Mouse (Mus musculus) midbrain, embryonic 10.5 days (tissue): Measurements from ENCODE around the gene Tsr2. TPM values are rescaled to one million over a fixed set of nuclear protein-coding genes. Genes with fewer than 3 reads are reported as not detected.

ENCODE experiments used
- DNase-seq: peaks from one replicate; pipeline ENCODE4 v3.0.0-alpha.2; 2017; ENCODE audit warnings: low spot score
- H3K27ac ChIP-seq: fragments of 300-500 bp; sonication (generic); replicated peaks from 2 replicates; pipeline ENCODE4 v1.5.1; 2016; ENCODE audit warnings: mild to moderate bottlenecking
- H3K27me3 ChIP-seq: fragments of 300-500 bp; sonication (generic); 2 replicates; pipeline ENCODE4 v1.6.1; 2016; ENCODE audit warnings: low read depth, mild to moderate bottlenecking; ENCODE audit not compliant: poor library complexity, severe bottlenecking
- H3K36me3 ChIP-seq: fragments of 300-500 bp; sonication (generic); 2 replicates; pipeline ENCODE4 v1.6.1; 2016; ENCODE audit warnings: mild to moderate bottlenecking, moderate library complexity
- H3K4me1 ChIP-seq: fragments of 300-500 bp; sonication (generic); 2 replicates; pipeline ENCODE4 v1.6.1; 2016
- H3K4me3 ChIP-seq: fragments of 300-500 bp; sonication (generic); 2 replicates; pipeline ENCODE4 v1.5.1; 2016; ENCODE audit warnings: mild to moderate bottlenecking, moderate library complexity
- H3K9me3 ChIP-seq: fragments of 300-500 bp; sonication (generic); replicated peaks from 2 replicates; pipeline ENCODE4 v1.6.1; 2016; ENCODE audit warnings: mild to moderate bottlenecking
- WGBS: fragments of 180-500 bp; shearing (Covaris S2); methylation state at CpG from one replicate; pipeline ENCODE4 v1.1.7; 2016; 5-methylcytosine and 5-hydroxymethylcytosine counted together
- polyA plus RNA-seq: library from polyadenylated mRNA; unstranded; fragments of >200 nt; fragmentation: Nextera tagmentation; extraction: Ambion mirVana; gene quantifications from 2 replicates; pipeline ENCODE4 v1.2.1, GENCODE M21; 2016

The Tsr2 gene
- polyA plus RNA-seq: 50.5 and 60.9 TPM in 2 replicates

DNA sequence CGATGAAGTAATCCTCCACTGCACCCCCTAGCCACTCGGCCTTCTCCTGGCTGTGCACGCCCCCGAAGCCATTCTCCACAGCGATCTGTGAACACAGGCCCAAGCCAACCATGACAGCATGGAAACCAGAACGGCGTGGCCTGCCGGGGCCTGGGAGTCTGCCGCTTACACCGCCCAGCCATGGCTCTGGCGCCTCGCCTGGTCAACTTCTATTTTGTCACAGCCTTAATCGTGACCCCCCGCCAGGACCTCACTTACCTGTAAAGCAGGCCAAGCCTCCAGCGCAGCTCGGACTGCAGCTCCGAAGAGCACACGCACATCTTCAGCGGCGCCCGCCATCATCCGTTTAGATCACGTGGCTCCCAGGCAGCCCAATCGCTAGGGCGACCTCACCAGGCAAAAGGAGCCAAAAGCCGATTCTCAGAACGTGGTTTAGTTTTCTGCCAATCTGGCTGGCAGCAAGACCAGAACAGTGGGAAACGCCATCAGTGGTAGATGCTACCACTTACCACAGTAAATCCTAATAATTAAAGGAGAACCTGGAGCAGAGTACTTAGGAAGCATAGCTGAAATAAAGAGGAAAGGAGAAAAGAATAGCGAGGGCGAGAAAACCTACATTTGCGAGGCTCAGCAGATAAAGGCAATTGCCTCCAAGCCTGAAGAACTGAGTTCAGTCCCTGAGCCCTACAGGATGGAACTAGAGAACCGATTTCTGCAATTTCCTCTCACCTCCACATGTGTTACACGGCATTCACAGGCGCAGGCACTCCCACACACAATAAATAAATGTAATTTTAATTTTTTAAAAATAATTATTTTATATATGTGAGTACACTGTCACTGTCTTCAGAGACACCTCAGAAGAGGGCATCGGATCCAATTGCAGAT, at the start of gene Tsr2:
TSS of gene Tsr2 (minus strand) at position 373 of the 888 bp plus-strand sequence.
- peak; percentile 74 for DNase-seq
- Histone ChIP-seq H3K27me3 (peaks cover 7% of the 10 kb centered on the region), H3K36me3 (peaks cover 2% of the 10 kb centered on the region; the same call in 1 of the 2 replicates), H3K4me1 (peaks cover 6% of the 10 kb centered on the region; the same call in 1 of the 2 replicates), H3K9me3 (no peaks in the 10 kb centered on the region), H3K4me3 (peak within 1 kb of the TSS; percentile 73), H3K27ac (peak within 1 kb of the TSS; percentile 85)
- WGBS: 31% methylated on average over 35 of the region's 35 CpGs

DNA sequence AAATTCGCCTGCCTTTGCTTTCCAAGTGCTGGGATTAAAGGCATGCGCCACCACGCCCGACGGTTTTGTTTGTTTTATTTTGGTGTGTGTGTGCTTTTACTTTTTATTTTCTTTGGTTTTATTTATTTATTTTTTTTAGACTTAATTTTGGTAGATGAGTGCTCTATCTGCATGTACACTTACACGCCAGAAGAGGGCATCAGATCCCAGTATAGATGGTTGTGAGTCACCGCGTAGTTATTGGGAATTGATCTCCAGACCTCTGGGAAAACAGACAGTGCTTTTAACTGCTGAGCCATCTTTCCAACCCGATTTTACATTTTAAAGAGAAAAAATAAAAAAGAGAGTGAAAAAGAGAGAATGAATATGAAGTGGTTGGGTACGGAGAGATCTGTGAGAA, 36.4 kb upstream of the Tsr2 start:
- 27% methylated on average over 10 of the region's 10 CpGs for WGBS
- H3K27me3 ChIP-seq: peaks cover 12% of the 10 kb centered on the region; the same call in 1 of the 2 replicates
- H3K4me1 ChIP-seq: no peaks in the 10 kb centered on the region
- no peak for DNase-seq
- H3K4me3 ChIP-seq: peak overlapping the region; percentile 30; the same call in 1 of the 2 replicates
- no peak overlapping the region for H3K27ac ChIP-seq
- H3K9me3 ChIP-seq: no peaks in the 10 kb centered on the region
- H3K36me3 ChIP-seq: no peaks in the 10 kb centered on the region

DNA sequence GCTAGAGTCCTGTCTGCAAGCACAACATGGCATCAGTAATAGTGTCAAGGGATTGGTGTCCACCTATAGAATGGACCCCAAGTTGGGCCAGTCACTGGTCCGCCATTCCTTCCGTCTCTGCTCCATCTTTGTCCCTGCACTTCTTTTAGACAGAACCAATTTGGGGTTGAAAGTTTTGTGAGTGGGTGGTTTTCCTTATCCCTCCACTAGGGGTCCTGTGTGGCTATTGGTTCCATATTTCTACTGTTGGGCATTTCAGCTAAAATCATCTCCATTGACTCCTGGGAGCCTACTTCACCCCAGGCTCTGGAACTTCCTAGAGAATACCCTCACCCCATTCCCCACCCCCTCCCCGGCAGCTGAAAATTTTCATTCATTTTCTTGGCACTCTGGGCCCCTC, 34.1 kb upstream of the Tsr2 start:
- H3K27me3 ChIP-seq: peaks cover 12% of the 10 kb centered on the region; the same call in 1 of the 2 replicates
- no peaks in the 10 kb centered on the region for H3K9me3 ChIP-seq
- no peaks in the 10 kb centered on the region for H3K36me3 ChIP-seq
- H3K4me1 ChIP-seq: no peaks in the 10 kb centered on the region
- WGBS: 77% methylated on average over 3 of the region's 3 CpGs
- H3K4me3 ChIP-seq: no peak overlapping the region
- no peak for DNase-seq
- no peak overlapping the region for H3K27ac ChIP-seq

DNA sequence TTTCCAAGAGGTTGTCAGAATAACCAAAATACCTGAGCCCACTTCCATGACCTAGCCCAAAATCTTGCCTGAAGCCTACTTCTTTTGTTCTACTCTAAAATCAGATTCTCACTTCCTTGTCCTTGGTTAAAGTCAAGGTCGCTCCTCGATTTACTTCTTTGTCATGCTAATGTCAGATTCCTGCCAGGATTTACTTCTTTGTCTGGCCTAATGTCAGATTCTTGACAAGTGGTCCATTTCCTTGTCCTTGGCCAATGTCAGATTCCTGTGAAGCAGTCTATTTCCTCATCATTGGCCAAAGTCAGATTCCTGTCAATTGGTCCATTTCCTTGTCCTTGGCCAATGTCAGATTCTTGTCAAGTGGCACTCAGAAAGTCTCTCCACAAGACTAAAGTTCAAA, 27.6 kb upstream of the Tsr2 start:
- 64% methylated on average over 2 of the region's 2 CpGs for WGBS
- H3K27ac ChIP-seq: no peak overlapping the region
- no peaks in the 10 kb centered on the region for H3K36me3 ChIP-seq
- H3K27me3 ChIP-seq: no peaks in the 10 kb centered on the region
- H3K9me3 ChIP-seq: no peaks in the 10 kb centered on the region
- no peaks in the 10 kb centered on the region for H3K4me1 ChIP-seq
- DNase-seq: no peak
- H3K4me3 ChIP-seq: no peak overlapping the region

DNA sequence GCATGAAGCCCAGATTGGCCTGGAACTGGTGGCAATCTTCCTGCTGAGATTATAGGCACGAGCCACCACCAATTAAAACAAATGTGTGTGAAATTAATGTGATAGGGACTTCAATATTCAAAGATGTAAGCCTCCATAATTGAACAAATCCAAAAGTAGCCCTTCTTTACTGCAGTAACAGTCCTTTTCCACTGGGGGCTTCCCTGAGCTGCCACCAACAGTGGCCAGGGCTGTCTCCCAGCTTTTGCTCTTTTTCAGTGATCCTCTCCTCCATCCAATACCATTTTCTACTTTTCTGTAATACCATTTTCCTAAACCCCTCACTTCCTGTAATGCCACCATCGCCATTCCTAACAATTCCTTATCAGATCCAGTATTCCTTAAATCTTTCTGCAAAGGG, 21.1 kb upstream of the Tsr2 start:
- no peak overlapping the region for H3K27ac ChIP-seq
- H3K4me1 ChIP-seq: no peaks in the 10 kb centered on the region
- H3K36me3 ChIP-seq: no peaks in the 10 kb centered on the region
- H3K27me3 ChIP-seq: peaks cover 17% of the 10 kb centered on the region; the same call in 1 of the 2 replicates
- H3K9me3 ChIP-seq: no peaks in the 10 kb centered on the region
- no peak for DNase-seq
- H3K4me3 ChIP-seq: no peak overlapping the region
- 20% methylated on average over 2 of the region's 2 CpGs for WGBS

DNA sequence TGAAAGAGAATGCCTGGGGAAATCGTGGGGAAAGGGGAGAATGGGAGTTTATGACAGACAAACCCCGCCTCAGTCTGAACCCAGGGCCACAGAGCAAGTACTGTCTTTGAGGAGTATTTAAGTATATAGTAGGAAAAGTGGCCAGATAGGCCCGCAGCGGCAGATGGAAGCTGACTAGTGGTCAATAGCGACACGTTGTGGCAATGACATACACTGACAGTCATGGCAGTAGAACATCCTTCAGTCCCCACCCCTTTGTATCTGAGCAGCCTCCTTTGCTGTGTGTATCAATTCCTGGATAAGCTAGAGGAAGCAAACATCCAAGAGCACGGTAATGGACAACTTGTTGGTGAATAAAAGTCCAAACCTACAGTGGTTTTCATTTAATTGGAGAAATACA, 20.5 kb upstream of the Tsr2 start:
- no peaks in the 10 kb centered on the region for H3K9me3 ChIP-seq
- 20% methylated on average over 7 of the region's 7 CpGs for WGBS
- DNase-seq: peak; percentile 24
- H3K27ac ChIP-seq: no peak overlapping the region
- H3K36me3 ChIP-seq: no peaks in the 10 kb centered on the region
- no peak overlapping the region for H3K4me3 ChIP-seq
- peaks cover 17% of the 10 kb centered on the region; the same call in 1 of the 2 replicates for H3K27me3 ChIP-seq
- H3K4me1 ChIP-seq: no peaks in the 10 kb centered on the region

DNA sequence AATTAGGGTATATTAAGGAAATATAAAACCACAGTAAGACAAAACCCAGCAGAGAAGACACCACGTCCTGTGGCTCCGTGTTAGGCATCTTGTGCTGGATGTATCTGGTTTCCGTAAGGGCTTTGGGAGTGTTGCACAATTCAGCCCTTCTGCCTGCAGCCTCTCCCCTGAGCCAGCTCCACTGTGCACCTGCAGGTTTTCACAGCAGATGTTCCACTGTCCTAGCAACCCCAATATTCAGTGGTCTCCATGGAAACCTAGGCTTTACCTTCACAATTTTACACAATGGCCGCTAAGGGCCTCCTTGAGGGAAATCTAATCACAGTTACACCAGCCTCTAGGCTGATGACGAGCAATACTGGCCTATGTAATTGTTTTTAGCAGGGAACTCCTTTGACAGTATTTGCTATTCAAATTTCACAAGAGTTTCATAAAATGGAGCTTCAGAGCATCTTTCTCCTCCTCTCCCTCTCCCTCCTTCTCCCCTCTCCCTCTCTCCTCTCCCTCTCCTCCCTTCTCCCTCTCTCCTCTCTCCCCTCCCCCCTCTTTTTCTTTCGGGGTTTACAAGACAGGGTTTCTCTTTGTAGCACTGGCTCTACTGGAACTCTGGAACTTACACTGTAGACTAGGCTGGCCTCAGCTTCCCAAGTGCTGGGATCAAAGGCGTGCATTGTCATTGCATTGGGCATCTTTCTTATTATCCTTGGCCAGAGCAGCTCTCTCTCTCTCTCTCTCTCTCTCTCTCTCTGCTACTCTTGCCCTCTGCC, 11.1 kb upstream of the Tsr2 start:
- Histone ChIP-seq H3K27ac (0 out of 2 replicates have a peak overlapping the region, but pooled peaks have one; percentile 19), H3K36me3 (no peaks in the 10 kb centered on the region), H3K4me1 (peaks cover 8% of the 10 kb centered on the region), H3K9me3 (no peaks in the 10 kb centered on the region), H3K27me3 (peaks cover 30% of the 10 kb centered on the region), H3K4me3 (no peak overlapping the region)
- DNase-seq: no peak
- 68% methylated on average over 7 of the region's 7 CpGs for WGBS

DNA sequence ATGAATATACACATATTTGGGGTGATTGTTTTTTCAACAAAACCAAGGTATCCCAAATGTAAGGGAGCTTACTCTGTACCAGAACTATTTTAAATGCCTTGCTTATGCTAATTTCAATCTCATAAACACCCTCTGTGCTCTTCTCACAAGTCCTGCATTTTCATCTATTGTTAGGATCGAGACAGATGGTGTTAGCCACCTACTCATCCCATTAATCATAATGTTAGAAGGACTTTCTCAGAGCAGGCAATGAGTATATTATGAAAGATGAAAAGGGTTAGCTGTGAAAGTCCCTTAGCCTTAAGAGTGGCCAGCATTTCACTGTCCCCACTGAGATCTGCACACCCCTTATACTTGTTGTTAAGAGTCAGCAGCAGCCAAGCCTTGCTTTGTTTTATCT, 8.9 kb downstream of the Tsr2 start:
- no peak for DNase-seq
- Histone ChIP-seq H3K27ac (no peak overlapping the region), H3K9me3 (no peaks in the 10 kb centered on the region), H3K4me1 (no peaks in the 10 kb centered on the region), H3K27me3 (peaks cover 71% of the 10 kb centered on the region), H3K36me3 (peaks cover 80% of the 10 kb centered on the region), H3K4me3 (no peak overlapping the region)
- 77% methylated on average over 1 of the region's 1 CpGs for WGBS

DNA sequence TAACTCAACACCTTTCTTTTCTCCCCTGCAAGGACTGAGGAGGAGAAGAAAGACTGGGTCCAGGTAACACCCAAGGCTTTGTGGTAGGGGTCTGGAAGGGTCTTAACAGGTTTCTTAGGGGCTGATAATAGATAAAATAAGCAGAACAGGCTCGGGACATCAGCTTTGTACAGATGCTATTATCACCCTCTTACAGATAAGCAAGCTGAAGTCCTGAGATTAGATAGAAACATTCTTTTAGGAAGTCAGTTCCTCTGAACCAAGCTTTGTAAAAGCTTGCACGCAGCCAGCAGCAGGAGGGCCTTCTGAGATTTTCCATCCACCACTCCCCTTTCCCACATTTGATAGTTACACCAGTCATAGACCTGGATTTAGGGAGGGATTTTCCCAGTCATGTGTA, 10.7 kb downstream of the Tsr2 start:
- H3K36me3 ChIP-seq: peaks cover 80% of the 10 kb centered on the region
- H3K9me3 ChIP-seq: no peaks in the 10 kb centered on the region
- H3K4me1 ChIP-seq: no peaks in the 10 kb centered on the region
- H3K27ac ChIP-seq: no peak overlapping the region
- DNase-seq: no peak
- H3K4me3 ChIP-seq: no peak overlapping the region
- WGBS: 82% methylated on average over 2 of the region's 2 CpGs
- peaks cover 56% of the 10 kb centered on the region for H3K27me3 ChIP-seq

DNA sequence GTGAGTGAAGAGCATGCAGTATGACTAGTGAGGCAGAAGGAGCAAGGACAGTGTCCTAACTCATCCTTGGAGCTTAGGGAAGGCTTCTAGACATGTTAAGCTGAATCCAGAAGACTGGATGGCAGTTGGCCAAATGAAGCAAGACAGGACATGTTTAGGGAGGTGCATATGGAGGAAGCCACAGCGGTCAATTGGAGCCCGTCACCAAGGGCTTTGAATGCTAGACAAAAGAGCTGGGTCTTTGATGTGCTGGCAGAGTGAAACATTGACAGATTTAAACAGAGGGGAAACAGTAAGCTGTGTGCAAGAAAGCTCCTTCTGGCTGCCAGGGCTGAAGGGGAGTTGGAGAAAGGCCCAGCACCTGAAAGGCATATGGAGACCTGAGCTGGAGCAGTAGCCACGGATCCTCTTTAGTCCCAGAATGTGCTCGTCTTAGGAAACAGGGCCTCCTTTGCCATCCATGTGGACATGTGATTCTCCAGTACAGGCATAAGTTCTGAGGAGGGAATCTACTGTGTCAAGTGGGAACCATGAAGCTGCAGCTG, 19.3 kb downstream of the Tsr2 start:
- no peak for DNase-seq
- H3K27ac ChIP-seq: no peak overlapping the region
- no peaks in the 10 kb centered on the region for H3K9me3 ChIP-seq
- peaks cover 35% of the 10 kb centered on the region for H3K27me3 ChIP-seq
- H3K4me1 ChIP-seq: no peaks in the 10 kb centered on the region
- H3K4me3 ChIP-seq: no peak overlapping the region
- WGBS: 84% methylated on average over 4 of the region's 4 CpGs
- peaks cover 66% of the 10 kb centered on the region for H3K36me3 ChIP-seq

DNA sequence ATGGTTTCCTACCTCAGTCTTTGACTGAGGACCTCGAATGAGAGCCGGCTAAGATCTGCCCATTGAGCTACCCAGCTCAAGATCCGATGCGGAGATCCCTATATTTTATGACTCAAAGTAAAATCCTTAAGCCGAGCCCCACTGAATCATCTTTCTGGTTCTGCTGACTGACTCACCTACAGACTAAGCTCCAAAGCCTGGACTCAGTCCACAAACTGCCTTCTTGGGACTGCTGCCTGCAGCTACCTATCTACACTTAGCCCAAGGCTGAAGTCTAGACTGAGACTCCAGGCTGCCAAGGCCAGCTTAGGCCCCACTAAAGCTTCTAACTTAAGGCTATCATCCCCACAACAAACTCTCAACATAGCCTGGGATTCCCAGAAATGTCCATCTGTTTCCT, 20.3 kb downstream of the Tsr2 start:
- Histone ChIP-seq H3K9me3 (no peaks in the 10 kb centered on the region), H3K36me3 (peaks cover 70% of the 10 kb centered on the region), H3K27ac (no peak overlapping the region), H3K27me3 (peaks cover 36% of the 10 kb centered on the region), H3K4me3 (no peak overlapping the region), H3K4me1 (no peaks in the 10 kb centered on the region)
- no peak for DNase-seq
- 95% methylated on average over 5 of the region's 5 CpGs for WGBS

DNA sequence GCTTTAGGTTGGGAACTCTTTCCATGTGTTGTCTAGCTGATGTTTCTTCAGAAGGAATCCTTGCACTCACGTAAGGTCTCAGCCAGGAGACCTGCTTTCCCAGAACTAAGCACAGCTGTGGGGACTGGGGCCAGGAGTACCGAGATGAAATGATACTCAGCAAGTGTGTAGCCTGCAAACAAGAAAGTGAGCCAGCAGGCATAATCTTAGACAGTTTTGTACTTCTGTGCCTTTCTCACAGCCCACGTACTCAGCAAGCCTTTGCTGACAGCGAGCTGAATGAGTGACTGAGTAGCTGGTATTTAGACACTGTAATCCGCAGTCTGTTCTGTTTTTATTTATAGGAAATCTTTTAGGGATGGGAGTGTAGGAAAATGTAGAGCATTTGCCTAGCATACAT, 28.5 kb downstream of the Tsr2 start:
- WGBS: 93% methylated on average over 5 of the region's 5 CpGs

More for the DNA sequence above, 28.5 kb downstream of the Tsr2 start:
- DNase-seq: no peak
- no peaks in the 10 kb centered on the region for H3K4me1 ChIP-seq
- no peak overlapping the region for H3K4me3 ChIP-seq
- no peak overlapping the region for H3K27ac ChIP-seq
- peaks cover 64% of the 10 kb centered on the region for H3K36me3 ChIP-seq
- no peaks in the 10 kb centered on the region for H3K9me3 ChIP-seq
- peaks cover 57% of the 10 kb centered on the region for H3K27me3 ChIP-seq
